Mouse (Mus musculus) MEL (cell line): ENCODE results near the gene Zfp365.

Source experiments
- CHD2 ChIP-seq: IDR thresholded peaks from 2 replicates; pipeline ENCODE4 v1.6.1; 2011; ENCODE audit warnings: low read length, improper control_type of control experiment
- CTCF ChIP-seq, 3 experiments: IDR thresholded peaks in 2 of 3; conservative IDR thresholded peaks in 1 of 3; 2 replicates each; pipeline ENCODE4 v1.5.1; 2011 to 2012; ENCODE audit warnings: low read length in 3 of 3, low read depth in 2 of 3, mild to moderate bottlenecking in 2 of 3, improper control_type of control experiment in 1 of 3, inconsistent platforms in 1 of 3, mixed read lengths in 1 of 3, moderate library complexity in 1 of 3; ENCODE audit not compliant: control insufficient read depth in 1 of 3, insufficient read depth in 1 of 3, poor library complexity in 1 of 3, severe bottlenecking in 1 of 3
- EP300 ChIP-seq, 2 experiments: IDR thresholded peaks; 2 replicates each; pipeline ENCODE4 v1.6.1; 2011; ENCODE audit warnings: improper control_type of control experiment in 2 of 2, low read length in 2 of 2, low read depth in 1 of 2, mild to moderate bottlenecking in 1 of 2
- HCFC1 ChIP-seq: IDR thresholded peaks from 2 replicates; pipeline ENCODE4 v1.6.1; 2012; ENCODE audit warnings: low read depth, mild to moderate bottlenecking, inconsistent platforms, low read length, improper control_type of control experiment, moderate library complexity
- MAZ ChIP-seq: IDR thresholded peaks from 2 replicates; pipeline ENCODE4 v1.6.1; 2012; ENCODE audit warnings: low read depth, mild to moderate bottlenecking, inconsistent platforms, low read length, improper control_type of control experiment
- MXI1 ChIP-seq: IDR thresholded peaks from 2 replicates; pipeline ENCODE4 v1.6.1; 2011; ENCODE audit warnings: mild to moderate bottlenecking, low read depth, low read length, improper control_type of control experiment
- NRF1 ChIP-seq: IDR thresholded peaks from 2 replicates; pipeline ENCODE4 v1.6.1; 2014; ENCODE audit warnings: low read depth, mild to moderate bottlenecking, inconsistent platforms, low read length, improper control_type of control experiment, moderate library complexity; ENCODE audit not compliant: poor library complexity, insufficient read depth, severe bottlenecking
- POLR2A ChIP-seq, 2 experiments: IDR thresholded peaks; 2 replicates each; pipeline ENCODE4 v1.6.1; 2011 to 2012; ENCODE audit warnings: low read length in 2 of 2, mild to moderate bottlenecking in 2 of 2, control low read depth in 1 of 2, improper control_type of control experiment in 1 of 2, low read depth in 1 of 2, moderate library complexity in 1 of 2; ENCODE audit not compliant: control insufficient read depth in 1 of 2, insufficient read depth in 1 of 2, poor library complexity in 1 of 2
- TAL1 ChIP-seq: IDR thresholded peaks from 2 replicates; pipeline ENCODE4 v1.6.1; 2012; ENCODE audit warnings: mild to moderate bottlenecking, inconsistent platforms, low read length, moderate library complexity, mixed read lengths
- USF1 ChIP-seq: IDR thresholded peaks from 2 replicates; pipeline ENCODE4 v1.6.1; 2014; ENCODE audit warnings: low read depth, mild to moderate bottlenecking, inconsistent platforms, low read length, improper control_type of control experiment, moderate library complexity
- ZC3H11A ChIP-seq: IDR thresholded peaks from 2 replicates; pipeline ENCODE4 v1.6.1; 2012; ENCODE audit warnings: low read depth, mild to moderate bottlenecking, inconsistent platforms, low read length, improper control_type of control experiment
- ZKSCAN1 ChIP-seq: IDR thresholded peaks from 2 replicates; pipeline ENCODE4 v1.6.1; 2012; ENCODE audit warnings: low read depth, mild to moderate bottlenecking, inconsistent platforms, low read length, improper control_type of control experiment, moderate library complexity

DNA sequence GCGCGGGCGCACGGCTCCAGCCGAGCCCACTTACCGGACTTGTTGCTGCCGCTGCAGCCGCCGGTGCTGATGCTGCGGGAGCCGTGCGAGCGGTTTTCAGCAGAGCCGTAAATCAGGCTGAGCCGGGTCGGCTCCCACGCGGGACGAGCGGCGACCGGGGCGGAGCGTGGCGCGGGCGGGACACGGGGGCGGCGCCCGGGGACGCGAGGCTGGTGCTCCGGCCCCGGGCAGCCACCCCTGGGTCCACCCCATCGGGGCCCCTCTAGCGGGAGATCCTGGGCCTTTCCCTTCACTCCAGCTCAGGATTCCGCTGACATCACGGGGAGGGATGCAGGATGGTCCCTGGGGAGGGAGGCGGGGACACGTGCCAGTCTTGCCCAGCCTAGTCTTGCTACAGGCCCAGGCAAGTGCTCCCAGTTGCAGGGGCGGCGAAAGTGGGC lies at the start of gene Zfp365:
- no peak for TF ChIP-seq ZC3H11A
- no peak for TF ChIP-seq USF1
- no peak for TF ChIP-seq CTCF (IDR thresholded peaks at IDR 0.05 in 2 of 3, conservative IDR thresholded peaks at IDR 0.05 in 1 of 3; ENCODE audit: control insufficient read depth in 1 of 3, insufficient read depth in 1 of 3, low read depth in 2 of 3, low read length in 3 of 3, poor library complexity in 1 of 3, severe bottlenecking in 1 of 3)
- no peak for TF ChIP-seq MXI1
- no peak for TF ChIP-seq POLR2A (IDR thresholded peaks at IDR 0.05; ENCODE audit: control insufficient read depth in 1 of 2, insufficient read depth in 1 of 2, low read depth in 1 of 2, low read length in 2 of 2, poor library complexity in 1 of 2)
- TF ChIP-seq CHD2 = no peak
- no peak for TF ChIP-seq NRF1
- TF ChIP-seq HCFC1 = no peak
- no peak for TF ChIP-seq MAZ
- no peak for TF ChIP-seq TAL1
- no peak for TF ChIP-seq EP300 (IDR thresholded peaks at IDR 0.05; ENCODE audit: low read depth in 1 of 2, low read length in 2 of 2)
- no peak for TF ChIP-seq ZKSCAN1
